ENCODE assay signal across 18 mouse cellular contexts in genomic region chr12:21320317-21320716, GRCm38 (mm10). TPM values are rescaled to one million over a fixed set of nuclear protein-coding genes. Genes with fewer than 3 reads are reported as not detected.
A peak's percentile ranks its signal among the peaks of the same experiment; 100 is the strongest.
DNase-seq lines count a peak whose midpoint lies in the region; ATAC-seq and TF ChIP-seq lines count a peak whose summit lies in the region.
"Had no signal": no experiment of that assay in that cellular context is flagged by ENCODE, and none has a peak within 500 bp of the region (broad histone marks: within the 10 kb centered on the region; RNA-seq: fewer than 3 reads in every experiment).

No protein-coding gene starts in this region.

- no peak for ATAC-seq in kidney, embryonic 15.5 days (replicated peaks; ENCODE audit: low FRiP score)
- ATAC-seq: midbrain, embryonic 13.5 days had no signal

- no peak overlapping the region for H3K27ac ChIP-seq in kidney, embryonic 15.5 days
- no peak overlapping the region for H3K27ac ChIP-seq in cerebellum, adult 2 months (ENCODE audit: insufficient read depth, low read length)
- H3K27ac ChIP-seq: embryonic facial prominence, embryonic 10.5 days; layer of hippocampus, adult 2 months; left cerebral cortex, adult 2 months; limb, embryonic 15.5 days; macrophage; midbrain, embryonic 13.5 days; stomach, embryonic 15.5 days had no signal

- DNase-seq in kidney, adult 9 months: peak; percentile 75
- peak; percentile 53 for DNase-seq in MN1 (ENCODE audit: low spot score)
- peak; percentile 35 to 65 for DNase-seq in cerebellum, adult 2 months
- peak; percentile 49 to 67 for DNase-seq in kidney, postnatal 36 days
- no peak for DNase-seq in embryo, embryonic 10 days (ENCODE audit: low spot score)
- no peak for DNase-seq in urinary bladder, adult 2 months (ENCODE audit: low spot score)
- DNase-seq: adrenal gland, postnatal 14 days; gastrocnemius, postnatal 10 days; heart, postnatal 10 days; spleen, adult 18-20 months had no signal

- H3K27me3 ChIP-seq in kidney, embryonic 15.5 days: no peaks in the 10 kb centered on the region
- no peaks in the 10 kb centered on the region for H3K27me3 ChIP-seq in cerebellum, adult 2 months (ENCODE audit: control insufficient read depth, insufficient read depth, low read length)
- H3K27me3 ChIP-seq: limb, embryonic 15.5 days; midbrain, embryonic 13.5 days; stomach, embryonic 15.5 days had no signal

- no peak for TF ChIP-seq CTCF in cerebellum, adult 2 months (IDR thresholded peaks at IDR 0.05; ENCODE audit: borderline replicate concordance, insufficient read depth, low read depth, low read length)

- 86% methylated on average over 4 of the region's 4 CpGs for WGBS in kidney, embryonic 15.5 days
- 24% methylated on average over 4 of the region's 4 CpGs for WGBS in cerebellum, adult 2 months

- H3K9me3 ChIP-seq in kidney, embryonic 15.5 days (replicated peaks): no peaks in the 10 kb centered on the region
- H3K9me3 ChIP-seq: embryonic facial prominence, embryonic 10.5 days; limb, embryonic 15.5 days; midbrain, embryonic 13.5 days; stomach, embryonic 15.5 days had no signal

- H3K9ac ChIP-seq in kidney, embryonic 15.5 days: no peak overlapping the region
- H3K9ac ChIP-seq: limb, embryonic 15.5 days; midbrain, embryonic 13.5 days; stomach, embryonic 15.5 days had no signal

- peaks cover 56% of the 10 kb centered on the region for H3K36me3 ChIP-seq in kidney, embryonic 15.5 days

- no peak overlapping the region for H3K4me3 ChIP-seq in kidney, embryonic 15.5 days (replicated peaks)
- H3K4me3 ChIP-seq in cerebellum, adult 2 months (replicated peaks; ENCODE audit: insufficient read depth, low read depth, low read length): no peak overlapping the region
- H3K4me3 ChIP-seq: embryonic facial prominence, embryonic 10.5 days; layer of hippocampus, adult 2 months; left cerebral cortex, adult 2 months; limb, embryonic 15.5 days; midbrain, embryonic 13.5 days; stomach, embryonic 15.5 days had no signal

- peaks cover 18% of the 10 kb centered on the region for H3K4me1 ChIP-seq in kidney, embryonic 15.5 days
- H3K4me1 ChIP-seq in cerebellum, adult 2 months (ENCODE audit: control insufficient read depth, insufficient read depth, low read length): no peaks in the 10 kb centered on the region

- no peak overlapping the region for H3K4me2 ChIP-seq in kidney, embryonic 15.5 days
- H3K4me2 ChIP-seq: limb, embryonic 15.5 days; midbrain, embryonic 13.5 days; stomach, embryonic 15.5 days had no signal

- TF ChIP-seq POLR2A in cerebellum, adult 2 months (IDR thresholded peaks at IDR 0.05; ENCODE audit: borderline replicate concordance, insufficient read depth, low read length): no peak

RNA-seq across cellular contexts. Expression of gene Iah1, which starts 4.1 kb away (rescaled TPM):
- polyA plus RNA-seq in kidney, embryonic 15.5 days (2015; fragmentation: Nextera tagmentation; extraction: Ambion mirVana): 67.7 and 78.7 TPM in 2 replicates
- polyA plus RNA-seq in cerebellum, adult 2 months (2012; rRNA removed): 36.8 and 37.2 TPM in 2 replicates
- polyA plus RNA-seq in urinary bladder, adult 2 months (2012; rRNA removed): 106 and 150 TPM in 2 replicates

RNA-seq across cellular contexts. Expression of gene Itgb1bp1, which starts 34.2 kb away (rescaled TPM):
- polyA plus RNA-seq in kidney, embryonic 15.5 days (2015; fragmentation: Nextera tagmentation; extraction: Ambion mirVana): 45.8 and 46.0 TPM in 2 replicates
- polyA plus RNA-seq in cerebellum, adult 2 months (2012; rRNA removed): 66.9 and 70.6 TPM in 2 replicates
- 34.5 and 34.6 TPM in 2 replicates for polyA plus RNA-seq in urinary bladder, adult 2 months (2012; rRNA removed)

RNA-seq across cellular contexts. Expression of gene Cpsf3, which starts 35.1 kb away (rescaled TPM):
- polyA plus RNA-seq in kidney, embryonic 15.5 days (2015; fragmentation: Nextera tagmentation; extraction: Ambion mirVana): 112 and 115 TPM in 2 replicates
- polyA plus RNA-seq in cerebellum, adult 2 months (2012; rRNA removed): 71.4 and 76.3 TPM in 2 replicates
- 46.1 and 52.6 TPM in 2 replicates for polyA plus RNA-seq in urinary bladder, adult 2 months (2012; rRNA removed)

RNA-seq across cellular contexts. Expression of gene Adam17, which starts 53.1 kb away (rescaled TPM):
- 42.9 and 44.9 TPM in 2 replicates for polyA plus RNA-seq in kidney, embryonic 15.5 days (2015; fragmentation: Nextera tagmentation; extraction: Ambion mirVana)
- polyA plus RNA-seq in cerebellum, adult 2 months (2012; rRNA removed): 19.0 and 19.4 TPM in 2 replicates
- polyA plus RNA-seq in urinary bladder, adult 2 months (2012; rRNA removed): 26.5 and 28.8 TPM in 2 replicates

Comparison
In these comparisons a context has a peak if more than half of its experiments do, and no peak if none do; other contexts are left out.
1. DNase-seq: peak in kidney, adult 9 months (single experiment), MN1 (single experiment), cerebellum, adult 2 months (2 of 2) and kidney, postnatal 36 days (2 of 2); none in embryo, embryonic 10 days (single experiment) and urinary bladder, adult 2 months (single experiment).